Mouse (Mus musculus) CH12.LX (cell line): Measurements from ENCODE around the gene Gm13695. TPM values are rescaled to one million over a fixed set of nuclear protein-coding genes. Genes with fewer than 3 reads are reported as not detected.

Experiments
- DNase-seq: peaks from one replicate; pipeline ENCODE4 v3.0.0-alpha.2; 2013; ENCODE audit errors: extremely low read depth
- H3K27ac ChIP-seq: 2 replicates; pipeline ENCODE4 v1.5.1; 2012; ENCODE audit warnings: low read depth, mild to moderate bottlenecking, control low read depth, moderate library complexity; ENCODE audit not compliant: insufficient read depth
- H3K27me3 ChIP-seq: replicated peaks from 2 replicates; pipeline ENCODE3; 2012; ENCODE audit warnings: inconsistent platforms
- H3K36me3 ChIP-seq, 2 experiments: replicated peaks in 1 of 2; 2 replicates each; pipeline versions ENCODE3 to v1.6.1; 2012; ENCODE audit warnings: inconsistent platforms in 1 of 2, low read length in 1 of 2, mild to moderate bottlenecking in 1 of 2, mixed read lengths in 1 of 2, moderate library complexity in 1 of 2; ENCODE audit not compliant: control insufficient read depth in 1 of 2, insufficient read depth in 1 of 2
- H3K4me1 ChIP-seq, 2 experiments: 2 replicates each; pipeline ENCODE4 v1.6.1; 2012; ENCODE audit warnings: inconsistent platforms in 1 of 2, moderate library complexity in 1 of 2; ENCODE audit not compliant: insufficient read depth in 2 of 2, control insufficient read depth in 1 of 2
- H3K4me2 ChIP-seq: 2 replicates; pipeline ENCODE4 v1.6.1; 2012; ENCODE audit warnings: low read depth, mild to moderate bottlenecking, control low read depth; ENCODE audit not compliant: poor library complexity, insufficient read depth, severe bottlenecking
- H3K4me3 ChIP-seq, 3 experiments: fragments of 150-350 bp in 1 of 3; sonication (generic) in 1 of 3; replicated peaks in 1 of 3; 2 replicates each; pipeline versions ENCODE3 to v1.5.1; 2011 to 2012; ENCODE audit warnings: low read depth in 2 of 3, low read length in 2 of 3, mild to moderate bottlenecking in 2 of 3, moderate library complexity in 2 of 3, control low read depth in 1 of 3, improper control_type of control experiment in 1 of 3, inconsistent platforms in 1 of 3, mixed read lengths in 1 of 3; ENCODE audit not compliant: poor library complexity in 1 of 3
- H3K79me2 ChIP-seq: replicated peaks from 2 replicates; pipeline ENCODE4 v1.6.1; 2012; ENCODE audit warnings: mild to moderate bottlenecking, moderate library complexity; ENCODE audit not compliant: control insufficient read depth, poor library complexity, insufficient read depth, severe bottlenecking; ENCODE audit errors: extremely low read depth
- H3K9ac ChIP-seq: 2 replicates; pipeline ENCODE4 v1.6.1; 2012; ENCODE audit warnings: low read depth, mild to moderate bottlenecking, control low read depth, moderate library complexity; ENCODE audit not compliant: insufficient read depth
- H3K9me3 ChIP-seq: replicated peaks from 2 replicates; pipeline ENCODE3; 2012; ENCODE audit warnings: low read length, inconsistent platforms, mixed read lengths
- CHD2 ChIP-seq: IDR thresholded peaks from 2 replicates; pipeline ENCODE4 v1.6.1; 2011; ENCODE audit warnings: low read length, improper control_type of control experiment
- CTCF ChIP-seq, 2 experiments: IDR thresholded peaks in 1 of 2; conservative IDR thresholded peaks in 1 of 2; 2 replicates each; pipeline ENCODE4 v1.5.1; 2011 to 2012; ENCODE audit warnings: low read depth in 2 of 2, low read length in 2 of 2, improper control_type of control experiment in 1 of 2, inconsistent platforms in 1 of 2, mild to moderate bottlenecking in 1 of 2, moderate library complexity in 1 of 2
- E2F4 ChIP-seq: IDR thresholded peaks from 2 replicates; pipeline ENCODE4 v1.6.1; 2011; ENCODE audit warnings: low read depth, low read length, improper control_type of control experiment; ENCODE audit not compliant: insufficient replicate concordance
- ELF1 ChIP-seq: IDR thresholded peaks from 2 replicates; pipeline ENCODE4 v1.6.1; 2014; ENCODE audit warnings: low read depth, mild to moderate bottlenecking, inconsistent platforms, low read length, improper control_type of control experiment
- HCFC1 ChIP-seq: IDR thresholded peaks from 2 replicates; pipeline ENCODE4 v1.6.1; 2012; ENCODE audit warnings: low read depth, mild to moderate bottlenecking, inconsistent platforms, low read length, improper control_type of control experiment
- IRF4 ChIP-seq: IDR thresholded peaks from 2 replicates; pipeline ENCODE4 v1.6.1; 2014; ENCODE audit warnings: low read depth, mild to moderate bottlenecking, inconsistent platforms, low read length, improper control_type of control experiment
- JUN ChIP-seq: IDR thresholded peaks from 2 replicates; pipeline ENCODE4 v1.6.1; 2011; ENCODE audit warnings: low read depth, mild to moderate bottlenecking, low read length, improper control_type of control experiment, moderate library complexity; ENCODE audit not compliant: insufficient read depth
- KAT2A ChIP-seq: IDR thresholded peaks from 2 replicates; pipeline ENCODE4 v1.6.1; 2012; ENCODE audit warnings: low read length, improper control_type of control experiment, inconsistent platforms; ENCODE audit not compliant: insufficient replicate concordance
- MAFK ChIP-seq: IDR thresholded peaks from 2 replicates; pipeline ENCODE4 v1.6.1; 2011; ENCODE audit warnings: low read length, improper control_type of control experiment; ENCODE audit not compliant: insufficient replicate concordance
- NRF1 ChIP-seq: IDR thresholded peaks from 2 replicates; pipeline ENCODE4 v1.6.1; 2014; ENCODE audit warnings: low read depth, mild to moderate bottlenecking, inconsistent platforms, low read length, improper control_type of control experiment, moderate library complexity
- PAX5 ChIP-seq: IDR thresholded peaks from 2 replicates; pipeline ENCODE4 v1.6.1; 2012; ENCODE audit warnings: low read length, inconsistent platforms, mixed read lengths
- POLR2A ChIP-seq: IDR thresholded peaks from 2 replicates; pipeline ENCODE4 v1.6.1; 2011; ENCODE audit warnings: low read depth, mild to moderate bottlenecking, improper control_type of control experiment, low read length
- POLR2AphosphoS2 ChIP-seq: IDR thresholded peaks from 2 replicates; pipeline ENCODE4 v1.6.1; 2011; ENCODE audit warnings: low read depth, low read length, improper control_type of control experiment
- RAD21 ChIP-seq: IDR thresholded peaks from 2 replicates; pipeline ENCODE4 v1.6.1; 2011; ENCODE audit warnings: low read depth, mild to moderate bottlenecking, low read length, improper control_type of control experiment, moderate library complexity
- SIN3A ChIP-seq: IDR thresholded peaks from 2 replicates; pipeline ENCODE4 v1.6.1; 2012; ENCODE audit warnings: low read length, improper control_type of control experiment, inconsistent platforms
- SMC3 ChIP-seq: IDR thresholded peaks from 2 replicates; pipeline ENCODE4 v1.6.1; 2011; ENCODE audit warnings: low read depth, low read length, improper control_type of control experiment
- TBP ChIP-seq: conservative IDR thresholded peaks from 2 replicates; pipeline ENCODE4 v1.6.1; 2011; ENCODE audit warnings: low read depth, low read length, improper control_type of control experiment
- TCF12 ChIP-seq: IDR thresholded peaks from 2 replicates; pipeline ENCODE4 v1.6.1; 2014; ENCODE audit warnings: low read depth, mild to moderate bottlenecking, inconsistent platforms, low read length, improper control_type of control experiment
- UBTF ChIP-seq: IDR thresholded peaks from 2 replicates; pipeline ENCODE4 v1.6.1; 2012; ENCODE audit warnings: low read depth, mild to moderate bottlenecking, inconsistent platforms, low read length, improper control_type of control experiment, moderate library complexity
- USF2 ChIP-seq: conservative IDR thresholded peaks from 2 replicates; pipeline ENCODE4 v1.6.1; 2011; ENCODE audit warnings: low read depth, low read length, improper control_type of control experiment
- ZC3H11A ChIP-seq: IDR thresholded peaks from 2 replicates; pipeline ENCODE4 v1.6.1; 2012; ENCODE audit warnings: low read depth, mild to moderate bottlenecking, inconsistent platforms, low read length, improper control_type of control experiment
- ZKSCAN1 ChIP-seq: IDR thresholded peaks from 2 replicates; pipeline ENCODE4 v1.6.1; 2012; ENCODE audit warnings: low read depth, inconsistent platforms, low read length, improper control_type of control experiment, borderline replicate concordance
- ZMIZ1 ChIP-seq: IDR thresholded peaks from 2 replicates; pipeline ENCODE4 v1.6.1; 2012; ENCODE audit warnings: low read depth, mild to moderate bottlenecking, inconsistent platforms, low read length, improper control_type of control experiment
- dilution Hi-C: fragments of 300-500 bp; cut with MboI; formaldehyde crosslinking; loops from 2 replicates; pipeline ENCODE4 v1.14.3; 2020; ENCODE audit warnings: low sequenced_read_pairs; ENCODE audit not compliant: extremely low pct_unique_long_range_greater_than_20kb, extremely low pct_ligation_motif_present
- in situ Hi-C: fragments of 300-500 bp; cut with MboI; formaldehyde crosslinking; loops from 3 replicates; pipeline ENCODE4 v1.14.3; 2019; ENCODE audit warnings: low sequenced_read_pairs, low pct_ligation_motif_present, low pct_unique_long_range_greater_than_20kb, mixed read lengths
- polyA plus RNA-seq: library from polyadenylated mRNA; unstranded; fragments of >175 nt; gene quantifications from 2 replicates; pipeline ENCODE4 v1.2.1, GENCODE M21; 2012; ENCODE audit warnings: low read depth; ENCODE audit not compliant: insufficient read length
- total RNA-seq, 2 experiments: library from RNA; depleted of rRNA; stranded (reverse); fragments of 300-350 nt in 1 of 2; fragments of >200 nt in 1 of 2; gene quantifications; 2 replicates each; pipeline ENCODE4 v1.2.3; 2012 to 2014

The Gm13695 gene
- total and polyA plus RNA-seq, 3 experiments: 0.04 TPM; not detected in 2

- no peaks in the 10 kb centered on the region for H3K27me3 ChIP-seq
- H3K36me3 ChIP-seq: no peaks in the 10 kb centered on the region
- no peak overlapping the region for H3K9ac ChIP-seq
- no peaks in the 10 kb centered on the region for H3K4me1 ChIP-seq
- DNase-seq: no peak
- H3K27ac ChIP-seq: no peak overlapping the region
- no peaks in the 10 kb centered on the region for H3K79me2 ChIP-seq
- H3K4me3 ChIP-seq: no peak overlapping the region
- dilution Hi-C loops: no loop called here
- no peaks in the 10 kb centered on the region for H3K9me3 ChIP-seq
- in situ Hi-C loops: no loop called here
- TF ChIP-seq SMC3 (no peak), PAX5 (no peak), POLR2A (no peak), JUN (no peak), ZMIZ1 (no peak)
- TF ChIP-seq, all 38 proteins: peak for 0
- no peak overlapping the region for H3K4me2 ChIP-seq
Measured at GRCm38 (mm10) chr2:84008913-84009312, 41.8 kb downstream of the Gm13695 start.

DNA sequence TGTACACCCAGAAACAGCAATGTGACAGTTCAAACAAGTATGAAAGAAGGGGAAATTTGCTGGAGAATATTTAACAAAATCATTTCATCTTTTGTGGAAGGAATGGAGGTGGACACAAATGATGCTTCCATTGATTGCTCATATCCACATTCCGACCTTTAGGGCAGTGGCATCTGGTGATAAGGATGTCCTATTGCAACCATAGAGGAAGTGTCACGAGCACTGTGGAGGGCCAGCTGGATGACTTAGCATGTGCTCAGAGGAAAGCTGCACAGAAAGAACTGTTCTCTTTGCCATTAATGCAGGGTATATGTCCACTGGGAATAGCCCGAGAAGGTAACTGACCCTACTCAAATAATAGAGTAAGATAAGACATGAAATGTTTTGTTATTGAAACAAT, 42.7 kb downstream of the Gm13695 start:
- Histone ChIP-seq H3K9ac (no peak overlapping the region), H3K36me3 (no peaks in the 10 kb centered on the region), H3K27ac (no peak overlapping the region), H3K4me1 (no peaks in the 10 kb centered on the region), H3K79me2 (no peaks in the 10 kb centered on the region), H3K27me3 (no peaks in the 10 kb centered on the region), H3K4me3 (no peak overlapping the region), H3K9me3 (no peaks in the 10 kb centered on the region), H3K4me2 (no peak overlapping the region)
- no peak for TF ChIP-seq SIN3A
- no peak for TF ChIP-seq UBTF
- TF ChIP-seq ZC3H11A: no peak
- no peak for TF ChIP-seq POLR2AphosphoS2
- TF ChIP-seq ZKSCAN1: no peak
- no peak for TF ChIP-seq HCFC1
- no peak for TF ChIP-seq ELF1
- no peak for TF ChIP-seq MAFK
- TF ChIP-seq NRF1: no peak
- no peak for TF ChIP-seq KAT2A
- no peak for TF ChIP-seq CTCF (conservative IDR thresholded peaks at IDR 0.05 in 1 of 2, IDR thresholded peaks at IDR 0.05 in 1 of 2; ENCODE audit: low read depth in 2 of 2, low read length in 2 of 2)
- TF ChIP-seq USF2: no peak
- no peak for TF ChIP-seq E2F4
- TF ChIP-seq POLR2A: no peak
- TF ChIP-seq ZMIZ1: no peak
- TF ChIP-seq CHD2: no peak
- no peak for TF ChIP-seq RAD21
- no peak for TF ChIP-seq IRF4
- no peak for TF ChIP-seq TCF12
- TF ChIP-seq TBP: no peak
- in situ Hi-C loops: no loop called here
- dilution Hi-C loops: no loop called here
- no peak for DNase-seq
